Mouse (Mus musculus) lung, postnatal 0 days (tissue): Measurements from ENCODE around the gene Ccdc80.

Source experiments
- CTCF ChIP-seq: IDR thresholded peaks from 2 replicates; pipeline ENCODE4 v1.5.1; 2016; ENCODE audit warnings: antibody characterized with exemption, mild to moderate bottlenecking
- EP300 ChIP-seq: IDR thresholded peaks from 2 replicates; pipeline ENCODE4 v1.6.1; 2016; ENCODE audit warnings: antibody characterized with exemption, mild to moderate bottlenecking, control low read depth

DNA sequence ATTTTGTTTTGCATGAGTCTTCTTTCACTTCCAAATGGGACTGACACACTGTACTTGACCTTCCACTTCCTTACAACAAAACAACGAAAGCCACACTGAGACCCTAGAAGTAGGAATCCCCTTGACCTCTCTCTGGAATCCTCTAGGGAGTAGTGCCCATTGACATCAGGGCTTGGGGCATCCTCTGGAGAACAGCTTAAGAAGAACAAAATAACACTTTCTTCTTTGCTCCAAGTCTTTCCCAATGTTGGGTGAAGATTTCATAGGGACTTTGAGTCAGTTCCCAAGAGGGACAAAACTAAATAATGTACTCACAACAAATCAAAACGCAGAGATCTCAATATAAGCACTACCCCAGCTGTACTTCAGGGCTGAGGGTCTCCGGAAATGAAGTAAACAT, 25.6 kb downstream of the Ccdc80 start:
- TF ChIP-seq CTCF (no peak), EP300 (no peak)
